Mouse (Mus musculus) neural tube, embryonic 14.5 days (tissue): Measurements from ENCODE around the gene Kmt5b. TPM values are rescaled to one million over a fixed set of nuclear protein-coding genes. Genes with fewer than 3 reads are reported as not detected.

Experiments used
- ATAC-seq: fragments of 200-750 bp; cut with Nextera tagmentation; 2 replicates; pipeline ENCODE4 v1.8.0; 2017; ENCODE audit warnings: low read depth, mild to moderate bottlenecking, moderate TSS enrichment, moderate library complexity
- H3K27ac ChIP-seq: fragments of 300-500 bp; sonication (generic); 2 replicates; pipeline ENCODE4 v1.5.1; 2014; ENCODE audit warnings: low read depth, mild to moderate bottlenecking, control low read depth, low read length, moderate library complexity, mixed read lengths
- H3K27me3 ChIP-seq: fragments of 300-500 bp; sonication (generic); 2 replicates; pipeline ENCODE4 v1.6.1; 2014; ENCODE audit warnings: low read length; ENCODE audit not compliant: control insufficient read depth, insufficient read depth
- H3K36me3 ChIP-seq: fragments of 300-500 bp; sonication (generic); 2 replicates; pipeline ENCODE4 v1.6.1; 2014; ENCODE audit warnings: low read length, mixed read lengths; ENCODE audit not compliant: control insufficient read depth, insufficient read depth
- H3K4me1 ChIP-seq: fragments of 300-500 bp; sonication (generic); 2 replicates; pipeline ENCODE4 v1.6.1; 2014; ENCODE audit warnings: low read length; ENCODE audit not compliant: control insufficient read depth, insufficient read depth
- H3K4me2 ChIP-seq: fragments of 300-500 bp; sonication (generic); 2 replicates; pipeline ENCODE4 v1.6.1; 2014; ENCODE audit warnings: mild to moderate bottlenecking, low read depth, low read length, control low read depth
- H3K4me3 ChIP-seq: fragments of 300-500 bp; sonication (generic); 2 replicates; pipeline ENCODE4 v1.5.1; 2014; ENCODE audit warnings: low read depth, low read length, control low read depth, mixed read lengths
- H3K9ac ChIP-seq: fragments of 300-500 bp; sonication (generic); replicated peaks from 2 replicates; pipeline ENCODE4 v1.6.1; 2014; ENCODE audit warnings: low read depth, mild to moderate bottlenecking, control low read depth, low read length, mixed read lengths
- H3K9me3 ChIP-seq: fragments of 300-500 bp; sonication (generic); 2 replicates; pipeline ENCODE4 v1.6.1; 2016; ENCODE audit warnings: low read length; ENCODE audit not compliant: control insufficient read depth
- WGBS: fragments of 180-500 bp; shearing (Covaris S2); extraction: QIAGEN DNeasy Blood & Tissue Kit; methylation state at CpG from one replicate; pipeline ENCODE4 v1.1.7; 2014; 5-methylcytosine and 5-hydroxymethylcytosine counted together
- polyA plus RNA-seq: library from polyadenylated mRNA; unstranded; fragments of >200 nt; fragmentation: Nextera tagmentation; extraction: Ambion mirVana; gene quantifications from 2 replicates; pipeline ENCODE4 v1.2.1, GENCODE M21; 2014

Kmt5b gene
- 65.3 and 66.3 TPM in 2 replicates for polyA plus RNA-seq

GRCm38 (mm10) chr19:3767276-3767780 is at the start of gene Kmt5b:
Kmt5b (plus strand) TSS chr19:3767421.
- peak; percentile 62 for ATAC-seq
- H3K9me3 ChIP-seq, result no peaks in the 10 kb centered on the region
- no peaks in the 10 kb centered on the region; the same call in 1 of the 2 replicates for H3K36me3 ChIP-seq
- WGBS, result under 1% methylated on average over 39 of the region's 39 CpGs
- peak within 1 kb of the TSS; percentile 97 for H3K4me3 ChIP-seq
- H3K4me1 ChIP-seq, result peaks cover 24% of the 10 kb centered on the region
- no peaks in the 10 kb centered on the region; the same call in 1 of the 2 replicates for H3K27me3 ChIP-seq
- H3K27ac ChIP-seq, result peak within 1 kb of the TSS; percentile 100
- H3K9ac ChIP-seq, result peak within 1 kb of the TSS; percentile 100
- peak within 1 kb of the TSS; percentile 89 for H3K4me2 ChIP-seq

GRCm38 (mm10) chr19:3718481-3719361 is 48.5 kb upstream of the Kmt5b start:
- H3K4me2 ChIP-seq, result peak overlapping the region; percentile 61
- peaks cover 3% of the 10 kb centered on the region; the same call in 1 of the 2 replicates for H3K4me1 ChIP-seq
- WGBS, result 43% methylated on average over 19 of the region's 19 CpGs
- H3K36me3 ChIP-seq, result peaks cover 18% of the 10 kb centered on the region
- H3K27ac ChIP-seq, result no peak overlapping the region
- H3K4me3 ChIP-seq, result peak overlapping the region; percentile 32
- no peak overlapping the region for H3K9ac ChIP-seq
- no peaks in the 10 kb centered on the region for H3K27me3 ChIP-seq
- no peaks in the 10 kb centered on the region for H3K9me3 ChIP-seq
- peak; percentile 77; the same call in 1 of the 2 replicates for ATAC-seq

- H3K4me2 ChIP-seq, result peak overlapping the region; percentile 61
- 2% methylated on average over 27 of the region's 27 CpGs for WGBS
- no peak overlapping the region for H3K27ac ChIP-seq
Measured at GRCm38 (mm10) chr19:3719362-3719891, 47.8 kb upstream of the Kmt5b start.

GRCm38 (mm10) chr19:3723170-3723569 is 44.1 kb upstream of the Kmt5b start:
- Histone ChIP-seq H3K4me3 (no peak overlapping the region), H3K4me1 (peaks cover 3% of the 10 kb centered on the region; the same call in 1 of the 2 replicates), H3K27me3 (no peaks in the 10 kb centered on the region), H3K4me2 (no peak overlapping the region), H3K9me3 (no peaks in the 10 kb centered on the region), H3K36me3 (no peaks in the 10 kb centered on the region), H3K27ac (no peak overlapping the region), H3K9ac (no peak overlapping the region)
- no peak for ATAC-seq
- 94% methylated on average over 9 of the region's 9 CpGs for WGBS

More at GRCm38 (mm10) chr19:3719362-3719891, 47.8 kb upstream of the Kmt5b start:
- Histone ChIP-seq H3K9me3 (no peaks in the 10 kb centered on the region), H3K4me3 (peak overlapping the region; percentile 32), H3K4me1 (peaks cover 3% of the 10 kb centered on the region; the same call in 1 of the 2 replicates), H3K36me3 (peaks cover 18% of the 10 kb centered on the region), H3K9ac (no peak overlapping the region), H3K27me3 (no peaks in the 10 kb centered on the region)
- peak; percentile 32; the same call in 1 of the 2 replicates for ATAC-seq

GRCm38 (mm10) chr19:3723904-3724303 is 43.3 kb upstream of the Kmt5b start:
- ATAC-seq, result no peak
- 80% methylated on average over 4 of the region's 4 CpGs for WGBS
- H3K36me3 ChIP-seq, result no peaks in the 10 kb centered on the region

GRCm38 (mm10) chr19:3724779-3725178 is 42.4 kb upstream of the Kmt5b start:
- no peak for ATAC-seq
- Histone ChIP-seq H3K9ac (no peak overlapping the region), H3K9me3 (no peaks in the 10 kb centered on the region), H3K27me3 (no peaks in the 10 kb centered on the region), H3K27ac (no peak overlapping the region), H3K4me2 (no peak overlapping the region), H3K4me1 (no peaks in the 10 kb centered on the region), H3K36me3 (no peaks in the 10 kb centered on the region), H3K4me3 (no peak overlapping the region)
- WGBS, result 16% methylated on average over 1 of the region's 1 CpGs

More at GRCm38 (mm10) chr19:3723904-3724303, 43.3 kb upstream of the Kmt5b start:
- peaks cover 3% of the 10 kb centered on the region; the same call in 1 of the 2 replicates for H3K4me1 ChIP-seq
- H3K4me2 ChIP-seq, result no peak overlapping the region
- H3K27ac ChIP-seq, result no peak overlapping the region
- H3K4me3 ChIP-seq, result no peak overlapping the region
- H3K9me3 ChIP-seq, result no peaks in the 10 kb centered on the region
- H3K9ac ChIP-seq, result no peak overlapping the region
- H3K27me3 ChIP-seq, result no peaks in the 10 kb centered on the region

GRCm38 (mm10) chr19:3728901-3729300 is 38.3 kb upstream of the Kmt5b start:
- no peak overlapping the region for H3K9ac ChIP-seq
- no peaks in the 10 kb centered on the region for H3K4me1 ChIP-seq
- H3K4me2 ChIP-seq, result no peak overlapping the region
- WGBS, result 68% methylated on average over 2 of the region's 2 CpGs
- no peak overlapping the region for H3K4me3 ChIP-seq
- H3K9me3 ChIP-seq, result no peaks in the 10 kb centered on the region
- ATAC-seq, result no peak
- H3K36me3 ChIP-seq, result no peaks in the 10 kb centered on the region
- no peak overlapping the region for H3K27ac ChIP-seq
- H3K27me3 ChIP-seq, result no peaks in the 10 kb centered on the region

GRCm38 (mm10) chr19:3730781-3731646 is 36.2 kb upstream of the Kmt5b start:
- no peak for ATAC-seq
- no peaks in the 10 kb centered on the region for H3K27me3 ChIP-seq
- H3K9me3 ChIP-seq, result no peaks in the 10 kb centered on the region
- no peaks in the 10 kb centered on the region for H3K4me1 ChIP-seq
- H3K4me3 ChIP-seq, result no peak overlapping the region
- H3K9ac ChIP-seq, result no peak overlapping the region
- H3K27ac ChIP-seq, result no peak overlapping the region
- 82% methylated on average over 7 of the region's 7 CpGs for whole genome bisulfite sequencing
- H3K36me3 ChIP-seq, result no peaks in the 10 kb centered on the region
- no peak overlapping the region for H3K4me2 ChIP-seq
